Mouse (Mus musculus): Measurements from ENCODE around the gene Hspb8.
"Not testable (repeated sequence)": the region's sequence is repeated elsewhere in the genome, so short reads cannot be mapped to it uniquely, and the experiment has no call there.

The Hspb8 gene

GRCm38 (mm10) chr5:116432871-116433270, 10.2 kb upstream of the Hspb8 start:
- DNase-seq (ENCODE audit: low read depth) = no peak

- DNase-seq (ENCODE audit: low read depth) = no peak
Observed at GRCm38 (mm10) chr5:116426701-116427100, 4.0 kb upstream of the Hspb8 start.

- DNase-seq (ENCODE audit: low read depth) = not testable (repeated sequence)
Observed at GRCm38 (mm10) chr5:116425709-116426108, 3.0 kb upstream of the Hspb8 start.

- no peak for DNase-seq (ENCODE audit: low read depth)
Observed at GRCm38 (mm10) chr5:116425273-116425672, 2.6 kb upstream of the Hspb8 start.

- DNase-seq (ENCODE audit: low read depth) = no peak
Observed at GRCm38 (mm10) chr5:116423746-116424145, 1.1 kb upstream of the Hspb8 start.

GRCm38 (mm10) chr5:116421791-116422481, 728 bp downstream of the Hspb8 start:
- no peak for DNase-seq (ENCODE audit: low read depth)

- no peak for DNase-seq (ENCODE audit: low read depth)
Observed at GRCm38 (mm10) chr5:116420759-116421225, 1.9 kb downstream of the Hspb8 start.

GRCm38 (mm10) chr5:116420213-116420612, 2.5 kb downstream of the Hspb8 start:
- DNase-seq (ENCODE audit: low read depth) = no peak

- DNase-seq (ENCODE audit: low read depth) = no peak
Observed at GRCm38 (mm10) chr5:116419322-116420045, 3.2 kb downstream of the Hspb8 start.

- DNase-seq (ENCODE audit: low read depth) = no peak
Observed at GRCm38 (mm10) chr5:116416208-116416607, 6.5 kb downstream of the Hspb8 start.

GRCm38 (mm10) chr5:116409689-116410590, 12.7 kb downstream of the Hspb8 start:
- DNase-seq (ENCODE audit: low read depth) = no peak

- no peak for DNase-seq (ENCODE audit: low read depth)
Observed at GRCm38 (mm10) chr5:116408965-116409364, 13.7 kb downstream of the Hspb8 start.

GRCm38 (mm10) chr5:116407936-116408335, 14.7 kb downstream of the Hspb8 start:
- DNase-seq (ENCODE audit: low read depth) = no peak

GRCm38 (mm10) chr5:116407321-116407720, 15.3 kb downstream of the Hspb8 start:
- no peak for DNase-seq (ENCODE audit: low read depth)

- no peak for DNase-seq (ENCODE audit: low read depth)
Observed at GRCm38 (mm10) chr5:116406507-116406906, 16.2 kb downstream of the Hspb8 start.

GRCm38 (mm10) chr5:116405934-116406333, 16.7 kb downstream of the Hspb8 start:
- DNase-seq (ENCODE audit: low read depth) = no peak

GRCm38 (mm10) chr5:116404063-116404462, 18.6 kb downstream of the Hspb8 start:
- DNase-seq (ENCODE audit: low read depth) = no peak

- no peak for DNase-seq (ENCODE audit: low read depth)
Observed at GRCm38 (mm10) chr5:116400801-116401200, 21.9 kb downstream of the Hspb8 start.

GRCm38 (mm10) chr5:116400042-116400730, 22.5 kb downstream of the Hspb8 start:
- DNase-seq (ENCODE audit: low read depth) = no peak

- DNase-seq (ENCODE audit: low read depth) = no peak
Observed at GRCm38 (mm10) chr5:116396104-116396503, 26.6 kb downstream of the Hspb8 start.

- DNase-seq (ENCODE audit: low read depth) = no peak
Observed at GRCm38 (mm10) chr5:116392603-116393002, 30.1 kb downstream of the Hspb8 start.

Data from naive thymus-derived CD4-positive, alpha-beta T cell, adult 2 months (primary cell).